Mouse (Mus musculus) heart, adult 10 weeks (tissue): ENCODE data around the gene Evi2b. TPM values are rescaled to one million over a fixed set of nuclear protein-coding genes. Genes with fewer than 3 reads are reported as not detected.

Experiments
- polyA plus RNA-seq: library from polyadenylated mRNA; stranded (reverse); fragments of 350-450 nt; fragmentation: Illumina TruSeq; extraction: RNeasy Lipid Tissue Mini Kit (QIAGEN cat#74804); gene quantifications from one replicate; pipeline ENCODE4 v1.2.3, GENCODE M21; 2014; ENCODE audit warnings: low read depth, low replicate concordance

Evi2b gene
- 1.8 TPM for polyA plus RNA-seq

GRCm38 (mm10) chr11:79523560-79524309 lies at the start of gene Evi2b:
Gene Evi2b (minus strand): TSS chr11:79523762.

GRCm38 (mm10) chr11:79530333-79530761 lies 6.8 kb upstream of the Evi2b start, which contains the start of the genes Evi2 and Evi2a:
Gene Evi2 (minus strand): TSS chr11:79530589.
Gene Evi2a (minus strand): TSS chr11:79530609.

GRCm38 (mm10) chr11:79503845-79504244 lies 19.7 kb downstream of the Evi2b start, which contains the start of gene Omg:
Gene Omg (minus strand): TSS chr11:79504084.

Other genes starting within 250 kb of the Evi2b start
- not detected for gene Gm9964, start 226.9 kb downstream of the Evi2b start, polyA plus RNA-seq
- gene Nf1, start 184.1 kb downstream of the Evi2b start, polyA plus RNA-seq: 11.1 TPM
- gene Omg, start 19.7 kb downstream of the Evi2b start, polyA plus RNA-seq: not detected
- 0.24 TPM for gene Evi2, start 6.8 kb upstream of the Evi2b start, polyA plus RNA-seq
- 3.5 TPM for gene Evi2a, start 6.8 kb upstream of the Evi2b start, polyA plus RNA-seq
- 0.26 TPM for gene Rab11fip4, start 67.5 kb upstream of the Evi2b start, polyA plus RNA-seq